Mouse (Mus musculus) thymus, adult 2 months (tissue): ENCODE measurements around the gene Lingo2. TPM values are rescaled to one million over a fixed set of nuclear protein-coding genes. Genes with fewer than 3 reads are reported as not detected.

Experiments
- DNase-seq: peaks from one replicate; pipeline ENCODE4 v3.0.0; 2021
- H3K27ac ChIP-seq: fragments of 200-500 bp; 2 replicates; pipeline ENCODE4 v1.5.1; 2012; ENCODE audit warnings: low read length, control low read depth; ENCODE audit not compliant: control insufficient read depth, insufficient read depth
- H3K27me3 ChIP-seq: fragments of 200-500 bp; 2 replicates; pipeline ENCODE4 v1.6.1; 2012; ENCODE audit warnings: mild to moderate bottlenecking, low read length, moderate library complexity, mixed read lengths; ENCODE audit not compliant: control insufficient read depth, insufficient read depth
- H3K36me3 ChIP-seq: fragments of 200-500 bp; 2 replicates; pipeline ENCODE4 v1.6.1; 2012; ENCODE audit warnings: mild to moderate bottlenecking, low read length, moderate library complexity; ENCODE audit not compliant: control insufficient read depth, insufficient read depth
- H3K4me1 ChIP-seq: fragments of 200-500 bp; replicated peaks from 2 replicates; pipeline ENCODE4 v1.6.1; 2012; ENCODE audit warnings: low read length; ENCODE audit not compliant: control insufficient read depth, insufficient read depth
- H3K4me3 ChIP-seq: fragments of 200-500 bp; 2 replicates; pipeline ENCODE4 v1.5.1; 2012; ENCODE audit warnings: mild to moderate bottlenecking, low read length, control low read depth, moderate library complexity; ENCODE audit not compliant: control insufficient read depth, insufficient read depth
- CTCF ChIP-seq: fragments of 200-500 bp; IDR thresholded peaks from 2 replicates; pipeline ENCODE4 v1.5.1; 2012; ENCODE audit warnings: mild to moderate bottlenecking, control low read depth, low read length, moderate library complexity, borderline replicate concordance; ENCODE audit not compliant: control insufficient read depth, poor library complexity, insufficient read depth; ENCODE audit errors: extremely low read depth
- POLR2A ChIP-seq: fragments of 200-500 bp; IDR thresholded peaks from 2 replicates; pipeline ENCODE4 v1.6.1; 2012; ENCODE audit warnings: mild to moderate bottlenecking, low read length, control low read depth, moderate library complexity; ENCODE audit not compliant: control insufficient read depth, poor library complexity, insufficient read depth; ENCODE audit errors: extremely low read depth
- WGBS: fragments of 180-500 bp; shearing (Covaris S2); methylation state at CpG from one replicate; pipeline ENCODE4 v1.1.7; 2018; 5-methylcytosine and 5-hydroxymethylcytosine counted together
- polyA plus RNA-seq: library from polyadenylated mRNA; depleted of rRNA; stranded (reverse); fragments of >200 nt; gene quantifications from 2 replicates; pipeline ENCODE4 v1.2.3, GENCODE M21; 2012; rRNA removed

Gene Lingo2
- 0.11 and 0.50 TPM in 2 replicates for polyA plus RNA-seq

GRCm38 (mm10) chr4:36951150-36951954 is at the start of gene Lingo2:
Lingo2 (minus strand) TSS chr4:36951747.
- Histone ChIP-seq H3K36me3 (no peaks in the 10 kb centered on the region), H3K27ac (no peak within 1 kb of the TSS), H3K4me3 (no peak within 1 kb of the TSS), H3K4me1 (no peaks in the 10 kb centered on the region), H3K27me3 (no peaks in the 10 kb centered on the region)
- no peak for DNase-seq
- no peak for TF ChIP-seq POLR2A
- TF ChIP-seq CTCF: no peak
- 4% methylated on average over 61 of the region's 61 CpGs for WGBS

- no peak overlapping the region for H3K4me3 ChIP-seq
- no peaks in the 10 kb centered on the region for H3K27me3 ChIP-seq
- TF ChIP-seq CTCF (no peak), POLR2A (no peak)
- H3K36me3 ChIP-seq: no peaks in the 10 kb centered on the region
- no peak for DNase-seq
- no peaks in the 10 kb centered on the region for H3K4me1 ChIP-seq
- WGBS: 96% methylated on average over 4 of the region's 4 CpGs
- H3K27ac ChIP-seq: no peak overlapping the region
These were observed 21.8 kb upstream of the Lingo2 start for GRCm38 (mm10) chr4:36973358-36973757.

GRCm38 (mm10) chr4:36952431-36953429 is 1.2 kb upstream of the Lingo2 start:
- H3K4me3 ChIP-seq: no peak overlapping the region
- TF ChIP-seq CTCF: no peak
- TF ChIP-seq POLR2A: no peak
- 11% methylated on average over 20 of the region's 20 CpGs for WGBS
- H3K4me1 ChIP-seq: no peaks in the 10 kb centered on the region
- H3K36me3 ChIP-seq: no peaks in the 10 kb centered on the region
- no peaks in the 10 kb centered on the region for H3K27me3 ChIP-seq
- DNase-seq: no peak
- H3K27ac ChIP-seq: no peak overlapping the region

- DNase-seq: no peak
- TF ChIP-seq POLR2A (no peak), CTCF (no peak)
- Histone ChIP-seq H3K27ac (no peak overlapping the region), H3K4me1 (no peaks in the 10 kb centered on the region), H3K27me3 (no peaks in the 10 kb centered on the region), H3K36me3 (no peaks in the 10 kb centered on the region), H3K4me3 (no peak overlapping the region)
- WGBS: 6% methylated on average over 7 of the region's 7 CpGs
These were observed 338 bp upstream of the Lingo2 start for GRCm38 (mm10) chr4:36951955-36952215.

GRCm38 (mm10) chr4:36950790-36951149 is 777 bp downstream of the Lingo2 start:
- no peaks in the 10 kb centered on the region for H3K27me3 ChIP-seq
- TF ChIP-seq CTCF (no peak), POLR2A (no peak)
- H3K36me3 ChIP-seq: no peaks in the 10 kb centered on the region
- WGBS: 4% methylated on average over 11 of the region's 11 CpGs
- DNase-seq: no peak
- H3K27ac ChIP-seq: no peak overlapping the region
- no peaks in the 10 kb centered on the region for H3K4me1 ChIP-seq
- no peak overlapping the region for H3K4me3 ChIP-seq

GRCm38 (mm10) chr4:36950021-36950751 is 1.4 kb downstream of the Lingo2 start:
- H3K4me3 ChIP-seq: no peak overlapping the region

More at GRCm38 (mm10) chr4:36950021-36950751, 1.4 kb downstream of the Lingo2 start:
- no peaks in the 10 kb centered on the region for H3K4me1 ChIP-seq
- peak; percentile 5 for DNase-seq
- TF ChIP-seq POLR2A: no peak
- TF ChIP-seq CTCF: no peak
- 5% methylated on average over 43 of the region's 43 CpGs for WGBS
- no peaks in the 10 kb centered on the region for H3K27me3 ChIP-seq
- H3K36me3 ChIP-seq: no peaks in the 10 kb centered on the region
- no peak overlapping the region for H3K27ac ChIP-seq
